Comparison of ENCODE assay signal across 9 mouse cellular contexts in the genomic region with DNA sequence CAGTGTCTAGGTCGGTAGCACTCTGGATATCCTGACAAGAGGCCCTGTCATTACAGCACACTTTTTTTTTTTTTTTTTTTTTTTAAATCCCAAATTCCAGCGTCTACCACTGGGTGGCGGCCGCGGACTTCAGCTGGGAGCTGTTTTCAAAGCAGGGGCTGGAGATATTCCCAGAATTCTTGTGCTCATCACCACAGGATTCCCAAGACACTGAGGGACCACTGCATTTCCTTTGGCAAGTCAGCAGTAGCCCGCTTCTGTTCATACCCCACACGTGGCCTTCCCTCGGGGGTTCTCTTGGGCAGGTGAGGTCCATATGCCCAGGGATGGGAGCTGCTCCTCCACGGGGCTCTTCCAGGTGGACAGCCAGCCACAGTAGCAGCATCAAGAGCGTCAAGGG. TPM values are rescaled to one million over a fixed set of nuclear protein-coding genes. Genes with fewer than 3 reads are reported as not detected.
DNase-seq lines count a peak whose midpoint lies in the region; ATAC-seq and TF ChIP-seq lines count a peak whose summit lies in the region.
"Had no signal": no experiment of that assay in that cellular context is flagged by ENCODE, and none has a peak within 500 bp of the region (broad histone marks: within the 10 kb centered on the region; RNA-seq: fewer than 3 reads in every experiment).

No protein-coding gene starts in this region.

- H3K4me3 ChIP-seq in midbrain, embryonic 12.5 days, result no peak overlapping the region

- no peak overlapping the region for H3K9ac ChIP-seq in midbrain, embryonic 12.5 days (replicated peaks)

- WGBS in midbrain, embryonic 12.5 days, result 25% methylated on average over 10 of the region's 10 CpGs

- peak; percentile 33 for DNase-seq in gastrocnemius, postnatal 14 days
- no peak for DNase-seq in gastrocnemius, adult 8-10 months (ENCODE audit: low spot score in 2 of 2)
- peak; percentile 28 for DNase-seq in 416B (ENCODE audit: low read depth)
- peak; percentile 89 for DNase-seq in brain, embryonic 14.5 days (ENCODE audit: low read depth)
- peak; percentile 30 for DNase-seq in fibroblast of lung, adult 2 months (ENCODE audit: low read depth)
- peak; percentile 43 for DNase-seq in layer of hippocampus, adult 11-12 months (ENCODE audit: low spot score)

- no peaks in the 10 kb centered on the region for H3K36me3 ChIP-seq in midbrain, embryonic 12.5 days

- intact Hi-C loops in gastrocnemius, postnatal 14 days (cut with DNase I; ENCODE audit: low total_unique reads), result loop anchor here (5.0 kb wide), 1 partner anchor 86 kb away; the partner anchor contains the start of gene Olfr1410

- H3K4me2 ChIP-seq in midbrain, embryonic 12.5 days (replicated peaks), result no peak overlapping the region

- H3K9me3 ChIP-seq in midbrain, embryonic 12.5 days, result no peaks in the 10 kb centered on the region

- H3K4me1 ChIP-seq in midbrain, embryonic 12.5 days, result no peaks in the 10 kb centered on the region

- no peak for TF ChIP-seq POLR2A in brain, embryonic 14.5 days (IDR thresholded peaks at IDR 0.05; ENCODE audit: borderline replicate concordance, extremely low read depth, insufficient read depth, insufficient read length, poor library complexity, severe bottlenecking)

- H3K27ac ChIP-seq in midbrain, embryonic 12.5 days (replicated peaks), result no peak overlapping the region

- ATAC-seq in midbrain, embryonic 12.5 days (ENCODE audit: low FRiP score, low read depth), result 0 out of 2 replicates have a peak, but pooled peaks have one; percentile 30
- ATAC-seq in monocyte, adult 5-6 weeks (replicated peaks; ENCODE audit: insufficient number of reproducible peaks, low FRiP score, low TSS enrichment, poor library complexity, severe bottlenecking), result no peak

- TF ChIP-seq CTCF in brain, embryonic 14.5 days (IDR thresholded peaks at IDR 0.05; ENCODE audit: borderline replicate concordance, extremely low read depth, insufficient read depth, insufficient read length), result peak; percentile 78

- H3K27me3 ChIP-seq in midbrain, embryonic 12.5 days, result peaks cover 11% of the 10 kb centered on the region; the same call in 1 of the 2 replicates

RNA-seq across cellular contexts. Expression of gene Olfr1414, which starts 2.9 kb away (rescaled TPM):
- total RNA-seq in gastrocnemius, postnatal 14 days (2021), result not detected
- not detected for total RNA-seq in gastrocnemius, adult 8-10 months (2022)
- not detected in 2 replicates for polyA plus RNA-seq in brain, embryonic 14.5 days (2012; rRNA removed)
- not detected in 2 replicates for polyA plus RNA-seq in midbrain, embryonic 12.5 days (2016; fragmentation: Nextera tagmentation; extraction: Ambion mirVana)
- total RNA-seq in monocyte, adult 5-6 weeks (2017), result not detected in 3 replicates
- total RNA-seq: layer of hippocampus, postnatal 36 days had no signal

RNA-seq across cellular contexts. Expression of gene Olfr1415, which starts 25.5 kb away (rescaled TPM):
- total RNA-seq in gastrocnemius, postnatal 14 days (2021), result not detected
- total RNA-seq in gastrocnemius, adult 8-10 months (2022), result not detected
- not detected in 2 replicates for polyA plus RNA-seq in brain, embryonic 14.5 days (2012; rRNA removed)
- not detected in 2 replicates for polyA plus RNA-seq in midbrain, embryonic 12.5 days (2016; fragmentation: Nextera tagmentation; extraction: Ambion mirVana)
- not detected in 3 replicates for total RNA-seq in monocyte, adult 5-6 weeks (2017)
- total RNA-seq: layer of hippocampus, postnatal 36 days had no signal

RNA-seq across cellular contexts. Expression of gene Olfr1416, which starts 36.5 kb away (rescaled TPM):
- total RNA-seq in gastrocnemius, postnatal 14 days (2021), result not detected
- total RNA-seq in gastrocnemius, adult 8-10 months (2022), result not detected
- polyA plus RNA-seq in brain, embryonic 14.5 days (2012; rRNA removed), result not detected in 2 replicates
- not detected in 2 replicates for polyA plus RNA-seq in midbrain, embryonic 12.5 days (2016; fragmentation: Nextera tagmentation; extraction: Ambion mirVana)
- not detected in 3 replicates for total RNA-seq in monocyte, adult 5-6 weeks (2017)
- total RNA-seq: layer of hippocampus, postnatal 36 days had no signal

RNA-seq across cellular contexts. Expression of gene Ndufa10, which starts 47.7 kb away (rescaled TPM):
- 100 to 1,000 TPM; 413 to 473 TPM for total RNA-seq in gastrocnemius, postnatal 14 days (2021)
- total RNA-seq in gastrocnemius, adult 8-10 months (2022), result 100 to 1,000 TPM; 379 to 417 (median 390) TPM
- polyA plus RNA-seq in brain, embryonic 14.5 days (2012; rRNA removed), result 116 and 117 TPM in 2 replicates
- polyA plus RNA-seq in midbrain, embryonic 12.5 days (2016; fragmentation: Nextera tagmentation; extraction: Ambion mirVana), result 225 and 246 TPM in 2 replicates
- total RNA-seq in monocyte, adult 5-6 weeks (2017), result 89.5 to 119 TPM (median 89.7 TPM) in 3 replicates

RNA-seq across cellular contexts. Expression of gene Olfr1413, which starts 49.7 kb away (rescaled TPM):
- total RNA-seq in gastrocnemius, postnatal 14 days (2021), result not detected
- not detected for total RNA-seq in gastrocnemius, adult 8-10 months (2022)
- polyA plus RNA-seq in brain, embryonic 14.5 days (2012; rRNA removed), result not detected in 2 replicates
- polyA plus RNA-seq in midbrain, embryonic 12.5 days (2016; fragmentation: Nextera tagmentation; extraction: Ambion mirVana), result not detected in 2 replicates
- not detected in 3 replicates for total RNA-seq in monocyte, adult 5-6 weeks (2017)
- total RNA-seq: layer of hippocampus, postnatal 36 days had no signal

Comparison
In these comparisons a context has a peak if more than half of its experiments do, and no peak if none do; other contexts are left out.
1. DNase-seq: peak in gastrocnemius, postnatal 14 days (single experiment), 416B (single experiment), brain, embryonic 14.5 days (single experiment), fibroblast of lung, adult 2 months (single experiment) and layer of hippocampus, adult 11-12 months (single experiment); none in gastrocnemius, adult 8-10 months (0 of 2).